Mouse (Mus musculus): ENCODE measurements around the gene Fosl1. TPM values are rescaled to one million over a fixed set of nuclear protein-coding genes. Genes with fewer than 3 reads are reported as not detected.

Gene Fosl1
- polyA plus RNA-seq, 1 experiment from 2014 or later, result not detected

DNA sequence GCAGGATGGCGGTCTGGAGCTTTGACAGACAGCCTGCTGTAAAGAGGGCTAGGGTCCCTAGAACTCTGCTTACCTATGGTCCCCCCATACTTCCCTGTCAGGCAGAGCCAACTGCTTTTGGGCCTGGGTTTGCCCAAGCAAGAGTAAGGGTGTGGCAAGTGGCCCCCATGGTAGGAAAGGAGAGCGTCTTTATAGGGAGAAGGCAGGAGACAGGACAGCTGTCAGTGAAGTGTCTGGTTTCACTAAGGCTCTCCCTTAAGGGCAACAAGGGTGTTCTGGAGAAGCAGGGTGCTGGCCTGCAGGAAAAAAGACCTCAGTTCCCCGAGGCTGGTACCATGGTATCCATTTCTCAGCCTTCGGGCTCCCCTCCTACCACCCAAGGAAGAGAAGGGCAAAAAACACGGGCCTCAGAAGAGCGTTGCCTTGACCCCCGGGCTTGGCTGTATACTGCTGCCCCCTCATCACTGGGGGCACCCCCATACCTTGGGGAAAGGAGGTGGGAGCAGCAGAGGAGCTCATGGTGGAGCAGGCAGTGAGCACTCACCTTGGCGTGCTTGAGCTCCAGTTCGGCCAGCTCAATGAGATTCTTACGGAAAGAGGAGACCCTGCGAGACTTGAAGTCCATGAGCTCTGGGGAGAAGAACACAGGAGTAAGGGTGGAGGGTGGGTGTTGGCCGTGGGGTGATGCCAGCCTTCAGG is 48.2 kb downstream of the Fosl1 start:
- no peak for ATAC-seq (ENCODE audit: borderline replicate concordance, extremely low read depth, low FRiP score, low TSS enrichment)
- Histone ChIP-seq H3K4me1 (peaks cover 12% of the 10 kb centered on the region), H3K27me3 (no peaks in the 10 kb centered on the region), H3K4me3 (no peak overlapping the region), H3K9me3 (no peaks in the 10 kb centered on the region), H3K27ac (no peak overlapping the region), H3K36me3 (peaks cover 55% of the 10 kb centered on the region), H3K9ac (no peak overlapping the region), H3K4me2 (no peak overlapping the region)
- WGBS, result 70% methylated on average over 12 of the region's 12 CpGs

DNA sequence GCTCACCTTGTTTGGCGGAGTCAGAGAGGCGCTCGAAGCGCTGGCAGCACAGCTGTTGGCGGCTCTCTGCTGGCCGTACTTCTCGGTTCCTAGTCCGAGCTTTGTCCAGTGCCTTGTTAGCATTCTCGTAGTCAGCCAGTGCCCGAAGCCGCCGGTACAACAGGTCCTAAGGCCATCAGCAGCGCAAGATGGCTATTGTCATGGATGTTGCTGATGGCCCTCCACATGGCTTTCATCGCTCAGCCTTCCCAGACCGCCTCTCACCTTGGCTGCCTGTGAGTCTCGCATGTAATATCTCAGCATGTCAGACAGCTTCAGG is 48.7 kb downstream of the Fosl1 start:
- no peak overlapping the region for H3K9ac ChIP-seq
- H3K9me3 ChIP-seq, result no peaks in the 10 kb centered on the region
- H3K4me3 ChIP-seq, result no peak overlapping the region
- H3K4me2 ChIP-seq, result no peak overlapping the region
- no peak for ATAC-seq (ENCODE audit: borderline replicate concordance, extremely low read depth, low FRiP score, low TSS enrichment)
- H3K4me1 ChIP-seq, result peaks cover 12% of the 10 kb centered on the region
- peaks cover 55% of the 10 kb centered on the region for H3K36me3 ChIP-seq
- no peak overlapping the region for H3K27ac ChIP-seq
- 82% methylated on average over 16 of the region's 16 CpGs for WGBS
- H3K27me3 ChIP-seq, result no peaks in the 10 kb centered on the region

DNA sequence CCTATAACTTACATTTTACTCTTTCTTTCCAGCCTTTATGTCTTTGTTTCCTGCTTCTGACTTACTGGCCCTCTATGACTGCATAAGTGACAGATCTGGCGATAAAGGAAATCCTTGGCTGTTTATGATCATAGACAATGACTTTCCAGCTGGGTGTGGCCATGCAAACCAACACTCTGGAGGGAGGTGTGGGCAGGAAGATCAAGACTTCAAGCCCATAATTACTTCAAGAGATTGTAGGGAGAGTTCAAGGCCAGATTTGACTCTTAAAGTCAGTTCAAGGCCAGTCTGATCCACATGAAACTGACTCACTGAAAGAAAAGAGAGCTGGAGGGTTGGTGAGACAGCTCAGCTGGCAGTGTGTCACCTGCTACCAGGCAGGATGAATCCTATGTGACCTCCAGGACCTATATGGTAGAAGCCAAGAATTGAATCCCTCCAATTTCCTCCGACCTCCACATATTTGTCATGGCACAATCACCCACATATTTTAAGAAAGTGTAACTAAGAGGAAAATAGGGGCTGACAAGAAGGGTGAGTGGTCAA is 53.1 kb downstream of the Fosl1 start:
- Histone ChIP-seq H3K4me2 (no peak overlapping the region), H3K4me3 (no peak overlapping the region), H3K27ac (no peak overlapping the region), H3K9ac (no peak overlapping the region), H3K4me1 (no peaks in the 10 kb centered on the region), H3K27me3 (no peaks in the 10 kb centered on the region), H3K36me3 (peaks cover 20% of the 10 kb centered on the region), H3K9me3 (no peaks in the 10 kb centered on the region)
- ATAC-seq (ENCODE audit: borderline replicate concordance, extremely low read depth, low FRiP score, low TSS enrichment), result no peak
- WGBS, result 78% methylated on average over 2 of the region's 2 CpGs

DNA sequence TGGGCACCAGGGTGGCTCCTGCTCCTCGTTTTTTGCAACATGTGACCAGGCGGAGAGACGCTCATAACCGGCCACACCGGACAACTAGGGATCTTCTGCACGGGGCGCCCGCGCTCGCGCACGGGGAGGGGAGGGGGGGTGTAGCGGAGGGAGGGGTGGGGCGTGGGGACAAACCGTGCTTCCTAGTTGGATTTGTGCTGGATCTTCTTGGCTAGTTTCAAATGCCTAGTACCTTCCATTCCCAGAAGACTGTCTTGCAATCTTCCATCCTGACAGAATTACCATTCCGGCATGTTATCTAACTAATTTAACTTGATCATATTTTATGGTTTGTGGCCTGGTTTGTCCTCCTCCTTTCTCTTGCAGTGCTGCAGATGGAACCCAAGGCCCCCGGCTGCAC is 56.3 kb downstream of the Fosl1 start, which contains the start of gene 1700020D05Rik:
TSS of gene 1700020D05Rik (minus strand) at position 101 of the 400 bp plus-strand sequence.
- Histone ChIP-seq H3K4me3 (no peak within 1 kb of the TSS), H3K9me3 (no peaks in the 10 kb centered on the region), H3K36me3 (no peaks in the 10 kb centered on the region), H3K9ac (no peak within 1 kb of the TSS), H3K4me2 (no peak within 1 kb of the TSS), H3K27ac (no peak within 1 kb of the TSS), H3K4me1 (no peaks in the 10 kb centered on the region), H3K27me3 (no peaks in the 10 kb centered on the region)
- 45% methylated on average over 16 of the region's 17 CpGs for WGBS
- ATAC-seq (ENCODE audit: borderline replicate concordance, extremely low read depth, low FRiP score, low TSS enrichment), result no peak

Other genes with a start within 250 kb of the Fosl1 start
- gene Pacs1, start 174.4 kb upstream of the Fosl1 start, polyA plus RNA-seq (2015; fragmentation: Nextera tagmentation; extraction: Ambion mirVana), result 20.6 and 21.4 TPM in 2 replicates
- 320 and 328 TPM in 2 replicates for gene Sf3b2, start 152.1 kb upstream of the Fosl1 start, polyA plus RNA-seq (2015; fragmentation: Nextera tagmentation; extraction: Ambion mirVana)
- gene Gal3st3, start 149.2 kb upstream of the Fosl1 start, polyA plus RNA-seq (2015; fragmentation: Nextera tagmentation; extraction: Ambion mirVana), result 1.7 and 2.4 TPM in 2 replicates
- gene Catsper1, start 111.8 kb upstream of the Fosl1 start, polyA plus RNA-seq (2015; fragmentation: Nextera tagmentation; extraction: Ambion mirVana), result not detected in 2 replicates
- gene Cst6, start 98.0 kb upstream of the Fosl1 start, polyA plus RNA-seq (2015; fragmentation: Nextera tagmentation; extraction: Ambion mirVana), result 0.60 and 0.69 TPM in 2 replicates
- gene Eif1ad, start 80.8 kb upstream of the Fosl1 start, polyA plus RNA-seq (2015; fragmentation: Nextera tagmentation; extraction: Ambion mirVana), result 61.5 and 61.8 TPM in 2 replicates
- 466 and 504 TPM in 2 replicates for gene Banf1, start 80.4 kb upstream of the Fosl1 start, polyA plus RNA-seq (2015; fragmentation: Nextera tagmentation; extraction: Ambion mirVana)
- gene Sart1, start 58.8 kb upstream of the Fosl1 start, polyA plus RNA-seq (2015; fragmentation: Nextera tagmentation; extraction: Ambion mirVana), result 67.1 and 81.7 TPM in 2 replicates
- gene Tsga10ip, start 45.0 kb upstream of the Fosl1 start, polyA plus RNA-seq (2015; fragmentation: Nextera tagmentation; extraction: Ambion mirVana), result 0.59 and 0.79 TPM in 2 replicates
- 243 and 268 TPM in 2 replicates for gene Drap1, start 22.6 kb upstream of the Fosl1 start, polyA plus RNA-seq (2015; fragmentation: Nextera tagmentation; extraction: Ambion mirVana)
- 56.5 and 58.6 TPM in 2 replicates for gene AI837181, start 22.4 kb upstream of the Fosl1 start, polyA plus RNA-seq (2015; fragmentation: Nextera tagmentation; extraction: Ambion mirVana)
- 12.1 and 12.4 TPM in 2 replicates for gene Ccdc85b, start 10.3 kb downstream of the Fosl1 start, polyA plus RNA-seq (2015; fragmentation: Nextera tagmentation; extraction: Ambion mirVana)
- gene Fibp, start 13.1 kb downstream of the Fosl1 start, polyA plus RNA-seq (2015; fragmentation: Nextera tagmentation; extraction: Ambion mirVana), result 101 and 117 TPM in 2 replicates
- 1.9 and 3.3 TPM in 2 replicates for gene Ctsw, start 21.0 kb downstream of the Fosl1 start, polyA plus RNA-seq (2015; fragmentation: Nextera tagmentation; extraction: Ambion mirVana)
- gene Efemp2, start 26.4 kb downstream of the Fosl1 start, polyA plus RNA-seq (2015; fragmentation: Nextera tagmentation; extraction: Ambion mirVana), result 198 and 208 TPM in 2 replicates
- gene Mus81, start 40.9 kb downstream of the Fosl1 start, polyA plus RNA-seq (2015; fragmentation: Nextera tagmentation; extraction: Ambion mirVana), result 40.2 and 43.9 TPM in 2 replicates
- gene Cfl1, start 42.9 kb downstream of the Fosl1 start, polyA plus RNA-seq (2015; fragmentation: Nextera tagmentation; extraction: Ambion mirVana), result 2,855 and 2,978 TPM in 2 replicates
- 0.20 TPM in 1 of 2 replicates, not detected in the other for gene 1700020D05Rik, start 56.2 kb downstream of the Fosl1 start, polyA plus RNA-seq (2015; fragmentation: Nextera tagmentation; extraction: Ambion mirVana)
- gene Snx32, start 63.0 kb downstream of the Fosl1 start, polyA plus RNA-seq (2015; fragmentation: Nextera tagmentation; extraction: Ambion mirVana), result 5.8 and 7.4 TPM in 2 replicates
- 2.1 and 2.2 TPM in 2 replicates for gene Ovol1, start 113.1 kb downstream of the Fosl1 start, polyA plus RNA-seq (2015; fragmentation: Nextera tagmentation; extraction: Ambion mirVana)
- gene Ap5b1, start 120.5 kb downstream of the Fosl1 start, polyA plus RNA-seq (2015; fragmentation: Nextera tagmentation; extraction: Ambion mirVana), result 5.7 and 5.9 TPM in 2 replicates
- 143 and 153 TPM in 2 replicates for gene Rnaseh2c, start 154.3 kb downstream of the Fosl1 start, polyA plus RNA-seq (2015; fragmentation: Nextera tagmentation; extraction: Ambion mirVana)
- gene Kat5, start 162.7 kb downstream of the Fosl1 start, polyA plus RNA-seq (2015; fragmentation: Nextera tagmentation; extraction: Ambion mirVana), result 51.9 and 54.4 TPM in 2 replicates
- 52.7 and 53.8 TPM in 2 replicates for gene Rela, start 189.9 kb downstream of the Fosl1 start, polyA plus RNA-seq (2015; fragmentation: Nextera tagmentation; extraction: Ambion mirVana)
- gene Sipa1, start 216.2 kb downstream of the Fosl1 start, polyA plus RNA-seq (2015; fragmentation: Nextera tagmentation; extraction: Ambion mirVana), result 44.7 and 48.0 TPM in 2 replicates
- gene Map3k11, start 241.2 kb downstream of the Fosl1 start, polyA plus RNA-seq (2015; fragmentation: Nextera tagmentation; extraction: Ambion mirVana), result 44.1 and 45.2 TPM in 2 replicates
- gene Pcnx3, start 241.4 kb downstream of the Fosl1 start, polyA plus RNA-seq (2015; fragmentation: Nextera tagmentation; extraction: Ambion mirVana), result 18.2 and 20.9 TPM in 2 replicates